Mouse (Mus musculus): Measurements from ENCODE around the gene Lrrc52. TPM values are rescaled to one million over a fixed set of nuclear protein-coding genes. Genes with fewer than 3 reads are reported as not detected.

Gene Lrrc52
- polyA plus RNA-seq, 3 experiments from 2014 or later = not detected

DNA sequence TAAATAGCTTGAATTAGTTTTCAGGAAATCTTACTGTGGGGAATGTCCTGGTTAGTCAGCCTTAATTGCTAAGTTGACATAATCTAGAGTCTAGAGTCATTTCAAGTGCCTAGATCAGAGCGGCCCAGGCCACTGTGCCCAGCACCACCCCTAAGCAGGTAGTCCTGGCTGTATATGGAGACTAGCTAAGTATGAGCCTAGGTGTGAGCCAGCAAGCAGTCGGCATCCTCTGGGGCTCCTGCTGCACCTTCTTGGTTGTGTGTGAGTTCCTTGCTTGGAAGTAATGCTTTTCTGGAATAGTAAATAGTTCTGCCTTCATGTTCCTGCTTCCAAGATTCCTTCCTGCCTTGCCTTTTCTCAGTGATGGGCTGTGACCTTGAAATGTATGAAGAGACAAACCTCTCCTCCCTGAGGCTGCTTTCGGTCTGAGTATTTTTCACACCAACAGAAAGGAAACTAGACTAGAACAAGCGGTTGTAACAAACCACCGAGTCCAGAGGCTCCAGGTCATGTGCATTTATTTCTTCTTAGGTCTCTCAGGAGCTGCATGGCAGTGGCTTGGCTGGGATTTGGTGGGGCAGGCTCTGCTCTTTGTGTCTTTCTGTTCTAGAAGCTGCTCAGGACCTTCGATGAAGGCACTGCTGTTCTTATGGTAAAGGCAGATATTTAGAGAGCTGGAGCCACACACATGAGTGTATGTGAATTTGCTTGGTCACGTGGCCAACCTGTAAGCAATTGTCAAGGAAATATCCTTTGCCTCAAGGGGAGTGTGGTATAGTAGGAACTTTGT, 30.2 kb downstream of the Lrrc52 start:
- ATAC-seq = no peak

DNA sequence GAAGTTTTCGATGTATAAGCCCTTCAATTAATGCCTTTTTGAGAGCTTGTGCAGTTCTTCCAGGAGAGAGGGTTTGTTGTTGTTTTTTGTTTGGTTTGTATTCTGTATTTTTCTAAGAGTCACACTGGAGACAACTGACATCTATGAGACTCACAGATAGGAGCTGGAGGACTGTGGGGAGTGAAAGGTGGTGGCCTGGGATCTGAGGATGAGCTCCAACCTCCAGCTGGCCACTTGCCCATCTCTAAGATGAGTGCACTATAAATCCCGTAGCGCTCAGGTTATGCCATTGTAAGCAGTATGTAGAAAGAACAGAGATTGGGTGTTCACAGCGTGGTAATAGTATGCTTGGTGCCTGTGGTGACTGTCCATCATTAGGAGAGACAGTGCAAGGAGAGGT, 31.6 kb downstream of the Lrrc52 start:
- ATAC-seq = no peak

DNA sequence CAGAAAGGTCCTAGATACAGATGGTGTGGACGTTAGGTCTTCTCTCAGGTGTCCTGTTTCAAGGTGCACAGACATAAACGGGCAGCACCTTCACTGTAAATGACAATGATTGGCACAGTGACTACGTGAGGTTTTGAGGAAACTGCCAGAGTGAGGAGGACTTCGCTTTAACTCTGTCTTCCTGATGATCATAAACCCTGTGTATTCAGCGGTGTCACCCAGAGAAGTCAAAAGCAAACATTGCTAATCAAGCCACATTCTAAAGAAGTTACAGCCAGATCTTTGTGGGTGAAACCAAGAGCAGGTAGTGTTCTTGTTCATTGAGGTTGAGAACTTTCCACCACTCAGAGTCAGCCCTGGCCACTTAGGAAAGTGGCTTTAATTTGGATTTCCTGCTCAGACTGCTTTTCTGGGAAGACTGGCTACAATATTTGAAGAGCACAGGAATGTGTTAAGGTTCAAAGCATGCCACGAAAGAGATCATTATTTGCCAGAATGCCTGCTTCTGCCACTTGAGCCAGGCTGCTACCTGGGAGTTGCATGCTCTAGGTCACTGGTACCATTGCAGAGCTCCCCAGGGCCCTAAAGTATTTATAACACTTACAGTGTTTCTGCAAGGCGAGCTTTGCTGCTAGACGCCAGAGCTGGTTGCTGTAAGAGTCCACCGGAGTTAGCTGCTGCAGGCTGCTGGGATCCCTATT, 35.5 kb downstream of the Lrrc52 start:
- ATAC-seq = no peak

DNA sequence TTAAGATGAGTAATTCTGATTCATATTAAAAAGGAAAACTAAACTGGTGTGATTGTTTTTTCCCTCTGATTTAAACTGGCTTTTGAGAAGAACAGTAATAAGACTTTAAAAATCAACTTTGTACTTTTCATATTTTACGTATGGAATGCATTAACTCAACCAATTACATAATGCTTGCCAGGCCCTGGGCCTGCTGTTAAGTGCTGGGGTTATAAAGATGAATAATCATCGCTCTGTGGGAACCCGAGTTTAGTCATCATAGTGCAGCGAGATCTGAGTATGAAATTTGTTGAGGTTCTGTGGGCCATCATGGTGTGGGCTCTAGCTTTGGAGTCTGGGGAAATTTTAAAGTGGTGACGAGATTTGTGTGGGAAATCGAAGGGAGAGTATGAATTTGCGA, 39.9 kb downstream of the Lrrc52 start:
- ATAC-seq = no peak

DNA sequence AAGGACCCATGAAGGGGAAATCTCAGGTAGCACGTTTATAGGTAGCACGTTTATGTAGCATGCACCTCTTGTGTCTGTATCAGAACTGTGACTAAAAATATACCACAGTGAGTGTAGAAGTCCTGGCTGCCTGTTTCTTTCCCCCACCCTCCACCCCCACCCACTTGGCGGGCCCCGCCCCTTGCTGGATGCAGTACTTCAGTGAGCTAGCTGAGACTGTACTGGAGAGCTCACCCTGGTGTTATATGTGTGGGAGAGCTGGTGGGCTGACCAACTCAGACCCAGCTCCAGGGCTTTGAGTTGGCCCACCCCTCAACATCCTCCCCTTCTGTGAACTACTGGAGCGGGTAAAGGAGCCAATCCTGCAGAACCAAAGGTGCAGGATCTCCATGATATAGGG, 41.0 kb downstream of the Lrrc52 start:
- no peak for ATAC-seq

DNA sequence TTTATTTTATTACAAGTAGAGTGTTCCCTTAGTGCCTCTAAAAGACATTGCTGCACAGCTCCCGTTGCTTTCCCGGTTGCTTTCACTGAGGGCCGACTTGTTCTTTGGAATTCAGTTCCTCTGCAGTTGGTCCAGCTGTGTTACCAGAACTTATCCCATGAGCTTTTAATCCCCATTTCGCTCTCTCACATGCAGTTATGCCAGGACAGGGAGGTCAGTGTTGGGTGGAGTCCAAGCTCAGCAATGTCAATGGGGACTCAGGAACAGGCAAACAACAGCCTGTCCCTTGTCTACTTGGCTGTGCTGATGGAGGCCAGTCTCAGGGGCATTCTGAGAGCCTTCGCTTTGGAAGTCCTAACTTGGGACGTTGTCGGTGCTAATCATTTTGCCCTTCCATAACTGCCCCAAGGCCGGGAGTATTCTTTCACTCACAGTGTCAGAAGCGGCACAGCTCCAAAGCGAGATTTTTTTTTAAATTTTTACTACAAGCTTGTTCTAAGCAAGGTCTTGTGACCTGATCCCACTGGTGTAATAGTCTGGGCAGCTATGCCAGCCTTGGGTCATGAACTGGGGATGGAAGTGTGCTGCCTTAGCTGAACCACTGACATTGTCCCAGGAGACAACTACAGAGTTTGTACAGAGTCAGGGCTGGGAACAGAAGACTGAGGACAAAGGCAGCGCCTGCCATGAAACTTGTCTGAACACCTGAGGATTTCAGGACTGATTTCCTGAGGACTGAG, 43.9 kb downstream of the Lrrc52 start:
- ATAC-seq = no peak

DNA sequence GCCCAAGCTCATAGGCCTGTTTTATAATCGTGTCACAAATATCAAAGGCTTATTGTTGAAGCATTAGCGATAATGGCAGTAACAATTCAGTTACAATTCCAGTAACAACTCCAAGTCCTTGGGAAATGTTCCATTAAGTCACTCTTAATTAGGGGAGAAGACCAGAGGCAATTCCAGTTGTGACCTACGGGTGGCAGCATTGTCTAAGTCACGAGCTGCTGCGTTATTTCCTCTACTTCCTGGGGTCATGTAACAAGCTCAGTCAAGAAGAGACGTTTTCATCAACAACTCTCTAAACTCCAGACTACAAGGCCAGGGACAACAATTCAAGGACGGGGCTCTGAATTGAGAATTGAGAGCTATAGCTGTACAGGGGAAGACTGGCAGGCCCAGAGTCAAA, 51.7 kb downstream of the Lrrc52 start:
- ATAC-seq = peak; percentile 68

DNA sequence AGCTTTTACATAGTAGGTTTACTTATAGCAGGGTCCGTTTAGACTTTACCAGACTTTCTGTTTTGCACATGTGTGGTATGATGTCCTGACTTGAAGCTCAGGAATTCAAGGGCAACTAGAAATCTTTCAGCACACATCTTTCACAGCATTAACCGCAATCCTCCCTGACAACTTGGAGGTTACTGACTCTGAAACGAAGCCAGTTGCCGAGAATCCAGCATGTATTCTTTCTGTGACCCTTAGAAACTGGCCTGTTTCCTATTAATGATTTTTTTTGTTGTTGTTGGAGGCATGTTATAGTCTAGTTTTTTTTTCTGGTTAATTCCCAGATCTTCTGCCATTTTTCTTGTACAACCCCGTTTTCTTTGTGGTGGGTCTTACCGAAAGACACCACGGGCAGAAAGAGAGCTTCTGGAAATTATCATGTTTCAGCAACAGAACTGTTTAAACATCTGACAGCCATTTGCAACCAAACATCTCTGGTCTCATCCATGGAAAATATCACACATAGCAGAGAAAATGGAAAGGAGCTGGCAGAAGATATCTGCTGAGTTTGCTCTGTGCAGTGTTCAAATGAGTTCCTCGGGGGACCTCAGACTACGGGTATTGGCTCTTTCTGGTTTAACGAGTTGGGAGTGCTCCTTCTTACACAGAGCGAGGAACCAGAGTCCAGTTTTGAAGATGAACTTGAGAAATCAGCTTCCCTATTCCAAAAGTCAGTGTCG, 54.4 kb downstream of the Lrrc52 start:
- ATAC-seq = no peak

DNA sequence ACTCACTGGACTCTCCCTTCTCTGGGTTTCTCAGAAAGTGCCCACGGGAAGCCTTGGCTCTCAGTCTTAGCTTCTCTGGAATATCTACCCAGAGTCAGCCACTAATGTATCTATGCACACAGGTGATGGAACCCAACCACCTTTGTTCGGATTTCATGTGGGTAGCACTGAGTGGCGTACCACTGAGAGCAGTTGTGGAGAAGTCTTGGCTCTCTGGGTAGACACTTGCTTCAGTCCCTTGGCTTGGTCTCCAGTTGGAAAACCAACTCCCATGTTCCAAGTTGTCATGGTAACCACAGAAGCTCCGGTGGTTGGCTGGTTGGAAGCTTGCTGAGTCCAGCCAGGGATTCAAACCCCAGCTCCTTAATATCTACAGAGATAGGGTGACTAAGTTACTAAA, 57.0 kb downstream of the Lrrc52 start:
- no peak for ATAC-seq

DNA sequence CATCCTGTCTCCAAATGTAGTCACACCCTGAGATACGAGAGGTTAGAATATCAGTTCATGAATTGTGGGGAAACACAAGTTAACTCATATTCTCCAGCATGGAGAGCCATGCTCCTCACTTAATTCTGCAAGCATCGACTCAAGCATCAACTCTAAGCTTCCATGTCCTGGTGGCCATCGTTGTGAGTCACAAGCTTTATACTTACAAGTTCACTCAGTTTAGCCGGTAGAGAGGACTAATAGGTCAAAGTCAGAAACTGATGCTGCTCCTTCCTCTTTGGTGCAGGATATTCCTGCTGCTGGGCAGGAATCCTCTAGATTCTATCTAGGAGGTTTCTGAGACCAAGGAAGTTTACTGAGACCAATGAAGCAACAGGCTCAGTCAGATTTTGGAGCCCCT, 61.3 kb downstream of the Lrrc52 start:
- ATAC-seq = no peak

Other genes with a start within 250 kb of the Lrrc52 start
- 10 to 100 TPM; 22.3 to 28.8 (median 23.2) TPM for gene Uck2, start 181.5 kb downstream of the Lrrc52 start, polyA plus RNA-seq (2017; shearing (Covaris generic))
- 100 to 1,000 TPM; 100 to 124 (median 106) TPM for gene Tmco1, start 158.4 kb downstream of the Lrrc52 start, polyA plus RNA-seq (2017; shearing (Covaris generic))
- gene Aldh9a1, start 116.8 kb downstream of the Lrrc52 start, polyA plus RNA-seq (2017; shearing (Covaris generic)) = 10 to 100 TPM; 47.7 to 61.2 (median 56.2) TPM
- 1 to 10 TPM; 1.3 to 4.7 (median 1.8) TPM for gene Mgst3, start 72.9 kb downstream of the Lrrc52 start, polyA plus RNA-seq (2017; shearing (Covaris generic))
- not detected for gene Rxrg, start 131.6 kb upstream of the Lrrc52 start, polyA plus RNA-seq (2017; shearing (Covaris generic))
- gene Lmx1a, start 222.5 kb upstream of the Lrrc52 start, polyA plus RNA-seq (2017; shearing (Covaris generic)) = under 1 TPM in 1 of 3 experiments, not detected in 2; 0.11 TPM